Mouse (Mus musculus): ENCODE measurements around the gene Agxt.

GRCm38 (mm10) chr1:93130242-93130983 is 4.6 kb upstream of the Agxt start:
- TF ChIP-seq POLR2A (IDR thresholded peaks at IDR 0.05; ENCODE audit: borderline replicate concordance, extremely low read depth, insufficient read depth, insufficient read length, poor library complexity, severe bottlenecking) (no peak), CTCF (IDR thresholded peaks at IDR 0.05; ENCODE audit: borderline replicate concordance, extremely low read depth, insufficient read depth, insufficient read length) (no peak)
